Mouse (Mus musculus): ENCODE measurements at regions not wholly inside any gene's neighbourhood (a gene's known extent, or its start where the extent isn't known, plus 50 kb on each side); places are given as distances from the start of the nearest gene placed in this dataset.
"Not testable (repeated sequence)": the region's sequence is repeated elsewhere in the genome, so short reads cannot be mapped to it uniquely, and the experiment has no call there.

- WGBS, result 93% methylated on average over 1 of the region's 1 CpGs
These were observed 681.2 kb downstream of the Dad1 start for GRCm38 (mm10) chr14:53572701-53573100.

DNA sequence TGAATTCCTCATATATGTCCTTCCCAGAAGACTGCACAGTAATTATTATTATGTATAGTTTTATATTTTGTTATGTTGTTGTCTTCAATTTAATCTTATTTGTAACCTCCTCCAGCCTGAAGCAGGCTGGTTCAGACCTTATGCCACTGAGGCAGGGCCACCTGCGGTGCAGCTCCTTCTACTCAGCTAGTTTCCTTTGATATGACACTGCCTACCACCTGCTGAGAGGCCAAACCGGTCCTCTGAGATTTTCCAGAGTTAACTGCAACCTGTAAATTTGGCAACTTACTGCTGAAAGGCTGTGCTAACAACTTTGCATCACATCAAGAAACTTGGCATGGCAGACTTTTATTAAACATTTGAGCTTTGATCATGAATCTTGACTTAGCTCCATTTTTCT lies 691.3 kb downstream of the Dad1 start:
- no peak for ATAC-seq
- Histone ChIP-seq H3K9ac (replicated peaks; ENCODE audit: low read depth) (no peak overlapping the region), H3K4me3 (ENCODE audit: low read depth, low read length) (no peak overlapping the region), H3K4me1 (ENCODE audit: insufficient read depth, low read depth, low read length) (no peaks in the 10 kb centered on the region), H3K9me3 (ENCODE audit: low read length) (no peaks in the 10 kb centered on the region), H3K27me3 (replicated peaks; ENCODE audit: insufficient read depth, low read length) (no peaks in the 10 kb centered on the region), H3K36me3 (ENCODE audit: insufficient read depth, low read length) (no peaks in the 10 kb centered on the region), H3K27ac (ENCODE audit: low read length) (no peak overlapping the region), H3K4me2 (replicated peaks; ENCODE audit: low read depth, low read length) (no peak overlapping the region)
- 38% methylated on average over 2 of the region's 2 CpGs for WGBS
- DNase-seq (ENCODE audit: low spot score), result no peak
- no peak for TF ChIP-seq EP300 (IDR thresholded peaks at IDR 0.05)
- no peak for TF ChIP-seq CTCF (IDR thresholded peaks at IDR 0.05)

More at GRCm38 (mm10) chr14:53572701-53573100, 681.2 kb downstream of the Dad1 start:
- not testable (repeated sequence) for ATAC-seq; H3K27me3 ChIP-seq (replicated peaks; ENCODE audit: insufficient read depth, low read length); H3K4me3 ChIP-seq (ENCODE audit: low read depth, low read length); H3K4me2 ChIP-seq (replicated peaks; ENCODE audit: low read depth, low read length); H3K4me1 ChIP-seq (ENCODE audit: insufficient read depth, low read depth, low read length); DNase-seq (ENCODE audit: low spot score); H3K27ac ChIP-seq (ENCODE audit: low read length); H3K9ac ChIP-seq (replicated peaks; ENCODE audit: low read depth); H3K36me3 ChIP-seq (ENCODE audit: insufficient read depth, low read length); H3K9me3 ChIP-seq (ENCODE audit: low read length)

GRCm38 (mm10) chr14:53560146-53560545 lies 693.8 kb downstream of the Dad1 start:
- not testable (repeated sequence) for DNase-seq (ENCODE audit: low spot score); H3K4me3 ChIP-seq (ENCODE audit: low read depth, low read length); H3K36me3 ChIP-seq (ENCODE audit: insufficient read depth, low read length); ATAC-seq; H3K4me1 ChIP-seq (ENCODE audit: insufficient read depth, low read depth, low read length); H3K27ac ChIP-seq (ENCODE audit: low read length); H3K4me2 ChIP-seq (replicated peaks; ENCODE audit: low read depth, low read length); H3K27me3 ChIP-seq (replicated peaks; ENCODE audit: insufficient read depth, low read length); H3K9ac ChIP-seq (replicated peaks; ENCODE audit: low read depth); H3K9me3 ChIP-seq (ENCODE audit: low read length)
- WGBS, result 74% methylated on average over 5 of the region's 5 CpGs

GRCm38 (mm10) chr14:53559386-53559920 lies 694.5 kb downstream of the Dad1 start:
- not testable (repeated sequence) for H3K36me3 ChIP-seq (ENCODE audit: insufficient read depth, low read length); H3K27ac ChIP-seq (ENCODE audit: low read length); H3K4me3 ChIP-seq (ENCODE audit: low read depth, low read length); H3K4me1 ChIP-seq (ENCODE audit: insufficient read depth, low read depth, low read length); H3K4me2 ChIP-seq (replicated peaks; ENCODE audit: low read depth, low read length); H3K9me3 ChIP-seq (ENCODE audit: low read length); H3K9ac ChIP-seq (replicated peaks; ENCODE audit: low read depth); H3K27me3 ChIP-seq (replicated peaks; ENCODE audit: insufficient read depth, low read length); ATAC-seq; DNase-seq (ENCODE audit: low spot score)

DNA sequence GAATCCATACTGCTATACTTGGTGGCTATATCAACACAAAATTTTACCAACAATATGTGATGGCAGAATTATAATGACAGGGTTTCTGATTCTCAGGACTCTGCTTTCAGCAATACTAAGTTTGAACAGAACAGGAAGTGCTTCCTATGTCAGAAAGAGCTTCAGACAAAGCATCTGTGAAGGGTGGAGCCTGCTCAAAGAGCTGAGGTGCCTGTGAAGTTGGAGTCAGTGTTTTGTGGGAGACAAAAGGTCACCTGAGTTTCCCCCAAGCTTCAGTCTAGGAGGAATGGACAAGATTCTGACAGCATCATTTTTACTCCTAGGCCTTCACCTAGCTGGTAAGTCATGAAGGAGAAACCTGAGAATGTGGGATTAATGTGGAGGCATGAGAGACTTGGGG lies 700.1 kb downstream of the Dad1 start:
- Histone ChIP-seq H3K9me3 (ENCODE audit: low read length) (no peaks in the 10 kb centered on the region), H3K4me2 (replicated peaks; ENCODE audit: low read depth, low read length) (no peak overlapping the region), H3K27me3 (replicated peaks; ENCODE audit: insufficient read depth, low read length) (no peaks in the 10 kb centered on the region), H3K4me1 (ENCODE audit: insufficient read depth, low read depth, low read length) (no peaks in the 10 kb centered on the region), H3K36me3 (ENCODE audit: insufficient read depth, low read length) (no peaks in the 10 kb centered on the region), H3K4me3 (ENCODE audit: low read depth, low read length) (no peak overlapping the region), H3K9ac (replicated peaks; ENCODE audit: low read depth) (no peak overlapping the region), H3K27ac (ENCODE audit: low read length) (no peak overlapping the region)
- DNase-seq (ENCODE audit: low spot score) (no peak), ATAC-seq (no peak)
- no peak for TF ChIP-seq CTCF (IDR thresholded peaks at IDR 0.05)
- TF ChIP-seq EP300 (IDR thresholded peaks at IDR 0.05), result no peak

GRCm38 (mm10) chr14:53547365-53547764 lies 706.5 kb downstream of the Dad1 start:
- not testable (repeated sequence) for H3K4me1 ChIP-seq (ENCODE audit: insufficient read depth, low read depth, low read length); H3K4me3 ChIP-seq (ENCODE audit: low read depth, low read length); H3K4me2 ChIP-seq (replicated peaks; ENCODE audit: low read depth, low read length); H3K9ac ChIP-seq (replicated peaks; ENCODE audit: low read depth); DNase-seq (ENCODE audit: low spot score); H3K27ac ChIP-seq (ENCODE audit: low read length); ATAC-seq; H3K9me3 ChIP-seq (ENCODE audit: low read length); H3K27me3 ChIP-seq (replicated peaks; ENCODE audit: insufficient read depth, low read length); H3K36me3 ChIP-seq (ENCODE audit: insufficient read depth, low read length)

GRCm38 (mm10) chr14:53545351-53545750 lies 708.6 kb downstream of the Dad1 start:
- no peak overlapping the region for H3K9ac ChIP-seq (replicated peaks; ENCODE audit: low read depth)
- H3K36me3 ChIP-seq (ENCODE audit: insufficient read depth, low read length), result no peaks in the 10 kb centered on the region
- 55% methylated on average over 5 of the region's 5 CpGs for WGBS
- TF ChIP-seq CTCF (IDR thresholded peaks at IDR 0.05) (no peak), EP300 (IDR thresholded peaks at IDR 0.05) (no peak)
- no peak overlapping the region for H3K4me3 ChIP-seq (ENCODE audit: low read depth, low read length)
- H3K27ac ChIP-seq (ENCODE audit: low read length), result no peak overlapping the region
- no peaks in the 10 kb centered on the region for H3K4me1 ChIP-seq (ENCODE audit: insufficient read depth, low read depth, low read length)
- no peaks in the 10 kb centered on the region for H3K9me3 ChIP-seq (ENCODE audit: low read length)
- ATAC-seq, result no peak
- DNase-seq (ENCODE audit: low spot score), result no peak
- H3K4me2 ChIP-seq (replicated peaks; ENCODE audit: low read depth, low read length), result no peak overlapping the region
- no peaks in the 10 kb centered on the region for H3K27me3 ChIP-seq (replicated peaks; ENCODE audit: insufficient read depth, low read length)

Data from lung, postnatal 0 days (tissue).